Mouse (Mus musculus): ENCODE data around the gene Zfp598. TPM values are rescaled to one million over a fixed set of nuclear protein-coding genes. Genes with fewer than 3 reads are reported as not detected.

Zfp598 gene
- total and polyA plus RNA-seq, 2 experiments from 2014 or later: 14.6 to 47.0 TPM

- DNase-seq (ENCODE audit: low spot score): no peak
- Histone ChIP-seq H3K9ac (replicated peaks; ENCODE audit: low read length) (no peak overlapping the region), H3K4me2 (ENCODE audit: low read depth, low read length) (no peak overlapping the region), H3K36me3 (ENCODE audit: insufficient read depth, low read length) (peaks cover 51% of the 10 kb centered on the region), H3K27me3 (ENCODE audit: insufficient read depth, low read length) (no peaks in the 10 kb centered on the region), H3K4me1 (ENCODE audit: insufficient read depth, low read length) (no peaks in the 10 kb centered on the region), H3K9me3 (ENCODE audit: low read length) (no peaks in the 10 kb centered on the region), H3K27ac (no peak overlapping the region), H3K4me3 (ENCODE audit: low read length) (no peak overlapping the region)
- 94% methylated on average over 5 of the region's 5 CpGs for WGBS
- TF ChIP-seq CTCF (IDR thresholded peaks at IDR 0.05; ENCODE audit: low read depth): no peak
- ATAC-seq: no peak
Measured at GRCm38 (mm10) chr17:24676877-24677276, 7.4 kb downstream of the Zfp598 start.

- no peaks in the 10 kb centered on the region for H3K4me1 ChIP-seq (ENCODE audit: insufficient read depth, low read length)
- no peak for DNase-seq (ENCODE audit: low spot score)
- ATAC-seq: no peak
- H3K4me3 ChIP-seq (ENCODE audit: low read length): no peak overlapping the region
- peaks cover 55% of the 10 kb centered on the region for H3K36me3 ChIP-seq (ENCODE audit: insufficient read depth, low read length)
- no peak overlapping the region for H3K4me2 ChIP-seq (ENCODE audit: low read depth, low read length)
- H3K9me3 ChIP-seq (ENCODE audit: low read length): no peaks in the 10 kb centered on the region
- H3K27me3 ChIP-seq (ENCODE audit: insufficient read depth, low read length): no peaks in the 10 kb centered on the region
- no peak overlapping the region for H3K27ac ChIP-seq
- H3K9ac ChIP-seq (replicated peaks; ENCODE audit: low read length): no peak overlapping the region
- no peak for TF ChIP-seq CTCF (IDR thresholded peaks at IDR 0.05; ENCODE audit: low read depth)
- 93% methylated on average over 24 of the region's 24 CpGs for WGBS
Measured at GRCm38 (mm10) chr17:24677500-24678080, 8.1 kb downstream of the Zfp598 start.

GRCm38 (mm10) chr17:24686514-24686913 lies 17.0 kb downstream of the Zfp598 start:
- ATAC-seq: no peak
- no peak for DNase-seq (ENCODE audit: low spot score)
- TF ChIP-seq CTCF (IDR thresholded peaks at IDR 0.05; ENCODE audit: low read depth): no peak
- H3K4me2 ChIP-seq (ENCODE audit: low read depth, low read length): 0 out of 2 replicates have a peak overlapping the region, but pooled peaks have one; percentile 3
- H3K36me3 ChIP-seq (ENCODE audit: insufficient read depth, low read length): peaks cover 7% of the 10 kb centered on the region; the same call in 1 of the 2 replicates
- WGBS: 30% methylated on average over 16 of the region's 16 CpGs
- H3K27ac ChIP-seq: no peak overlapping the region
- H3K27me3 ChIP-seq (ENCODE audit: insufficient read depth, low read length): no peaks in the 10 kb centered on the region
- peaks cover 8% of the 10 kb centered on the region; the same call in 1 of the 2 replicates for H3K4me1 ChIP-seq (ENCODE audit: insufficient read depth, low read length)
- no peak overlapping the region for H3K4me3 ChIP-seq (ENCODE audit: low read length)
- H3K9ac ChIP-seq (replicated peaks; ENCODE audit: low read length): no peak overlapping the region
- no peaks in the 10 kb centered on the region for H3K9me3 ChIP-seq (ENCODE audit: low read length)

- peak overlapping the region; percentile 44; the same call in 1 of the 2 replicates for H3K9ac ChIP-seq (replicated peaks; ENCODE audit: low read length)
- peaks cover 1% of the 10 kb centered on the region; the same call in 1 of the 2 replicates for H3K36me3 ChIP-seq (ENCODE audit: insufficient read depth, low read length)
- peak overlapping the region; percentile 74 for H3K4me3 ChIP-seq (ENCODE audit: low read length)
- 3% methylated on average over 24 of the region's 25 CpGs for WGBS
- no peak for TF ChIP-seq CTCF (IDR thresholded peaks at IDR 0.05; ENCODE audit: low read depth)
- no peaks in the 10 kb centered on the region for H3K27me3 ChIP-seq (ENCODE audit: insufficient read depth, low read length)
- peaks cover 8% of the 10 kb centered on the region; the same call in 1 of the 2 replicates for H3K4me1 ChIP-seq (ENCODE audit: insufficient read depth, low read length)
- no peak for ATAC-seq
- H3K27ac ChIP-seq: no peak overlapping the region
- H3K4me2 ChIP-seq (ENCODE audit: low read depth, low read length): peak overlapping the region; percentile 74
- peak; percentile 35 for DNase-seq (ENCODE audit: low spot score)
- H3K9me3 ChIP-seq (ENCODE audit: low read length): no peaks in the 10 kb centered on the region
Measured at GRCm38 (mm10) chr17:24687146-24687595, 17.7 kb downstream of the Zfp598 start.

- 17% methylated on average over 23 of the region's 23 CpGs for WGBS
Measured at GRCm38 (mm10) chr17:24687599-24687998, 18.1 kb downstream of the Zfp598 start.

GRCm38 (mm10) chr17:24689251-24690081 lies 20.0 kb downstream of the Zfp598 start, which contains the start of gene Syngr3:
Gene Syngr3, minus strand, starts transcription at chr17:24689955.
- WGBS: under 1% methylated on average over 48 of the region's 55 CpGs
- peak within 1 kb of the TSS; percentile 89 for H3K9ac ChIP-seq (replicated peaks; ENCODE audit: low read length)
- H3K27ac ChIP-seq: peak within 1 kb of the TSS; percentile 92
- H3K4me2 ChIP-seq (ENCODE audit: low read depth, low read length): peak within 1 kb of the TSS; percentile 74
- 0 out of 2 replicates have a peak, but pooled peaks cover 8% of the 10 kb centered on the region for H3K36me3 ChIP-seq (ENCODE audit: insufficient read depth, low read length)
- ATAC-seq (peak; percentile 76), DNase-seq (ENCODE audit: low spot score) (peak; percentile 78)
- H3K27me3 ChIP-seq (ENCODE audit: insufficient read depth, low read length): no peaks in the 10 kb centered on the region
- no peaks in the 10 kb centered on the region for H3K9me3 ChIP-seq (ENCODE audit: low read length)
- peak within 1 kb of the TSS; percentile 74 for H3K4me3 ChIP-seq (ENCODE audit: low read length)
- H3K4me1 ChIP-seq (ENCODE audit: insufficient read depth, low read length): peaks cover 8% of the 10 kb centered on the region; the same call in 1 of the 2 replicates
- no peak for TF ChIP-seq CTCF (IDR thresholded peaks at IDR 0.05; ENCODE audit: low read depth)

More at GRCm38 (mm10) chr17:24687599-24687998, 18.1 kb downstream of the Zfp598 start:
- H3K27ac ChIP-seq: no peak overlapping the region
- ATAC-seq: no peak
- no peaks in the 10 kb centered on the region for H3K27me3 ChIP-seq (ENCODE audit: insufficient read depth, low read length)
- peak overlapping the region; percentile 74 for H3K4me3 ChIP-seq (ENCODE audit: low read length)
- H3K9me3 ChIP-seq (ENCODE audit: low read length): no peaks in the 10 kb centered on the region
- H3K4me2 ChIP-seq (ENCODE audit: low read depth, low read length): peak overlapping the region; percentile 74
- H3K4me1 ChIP-seq (ENCODE audit: insufficient read depth, low read length): peaks cover 8% of the 10 kb centered on the region; the same call in 1 of the 2 replicates
- no peak for DNase-seq (ENCODE audit: low spot score)
- peak overlapping the region; percentile 44; the same call in 1 of the 2 replicates for H3K9ac ChIP-seq (replicated peaks; ENCODE audit: low read length)
- 0 out of 2 replicates have a peak, but pooled peaks cover 4% of the 10 kb centered on the region for H3K36me3 ChIP-seq (ENCODE audit: insufficient read depth, low read length)
- no peak for TF ChIP-seq CTCF (IDR thresholded peaks at IDR 0.05; ENCODE audit: low read depth)
